Mouse (Mus musculus): ENCODE results near the gene Wtip. TPM values are rescaled to one million over a fixed set of nuclear protein-coding genes. Genes with fewer than 3 reads are reported as not detected.
"Not testable (repeated sequence)": the region's sequence is repeated elsewhere in the genome, so short reads cannot be mapped to it uniquely, and the experiment has no call there.

The Wtip gene
- total RNA-seq (2021): 10 to 100 TPM; 22.5 to 26.0 TPM

GRCm38 (mm10) chr7:34133117-34133762 lies at the start of gene Wtip:
Gene Wtip, minus strand, starts transcription at chr7:34133268.
- peak; percentile 86 to 88 for DNase-seq
- intact Hi-C loops (cut with DNase I): no loop called here

- intact Hi-C loops (cut with DNase I); DNase-seq: not testable (repeated sequence)
Observed at GRCm38 (mm10) chr7:34176241-34176640, 43.2 kb upstream of the Wtip start.

GRCm38 (mm10) chr7:34172251-34172650 lies 39.2 kb upstream of the Wtip start:
- DNase-seq: no peak
- intact Hi-C loops (cut with DNase I): no loop called here

GRCm38 (mm10) chr7:34169454-34169853 lies 36.4 kb upstream of the Wtip start, which contains the start of gene Uba2:
Gene Uba2, minus strand, starts transcription at chr7:34169599.
- intact Hi-C loops (cut with DNase I): no loop called here
- DNase-seq: no peak

- DNase-seq: peak; percentile 94 to 96
- intact Hi-C loops (cut with DNase I): no loop called here
Observed at GRCm38 (mm10) chr7:34168470-34169251, 35.6 kb upstream of the Wtip start.

- intact Hi-C loops (cut with DNase I): no loop called here
- DNase-seq: no peak
Observed at GRCm38 (mm10) chr7:34167766-34168469, 34.9 kb upstream of the Wtip start.

GRCm38 (mm10) chr7:34166850-34167249 lies 33.8 kb upstream of the Wtip start:
- DNase-seq: peak in 1 of 2 experiments; percentile 28
- intact Hi-C loops (cut with DNase I): no loop called here

- DNase-seq: no peak
- intact Hi-C loops (cut with DNase I): loop anchor here (1.0 kb wide), 1 partner anchor 13 kb away; no protein-coding TSS in a partner anchor
Observed at GRCm38 (mm10) chr7:34165999-34166398, 32.9 kb upstream of the Wtip start.

GRCm38 (mm10) chr7:34164671-34165070 lies 31.6 kb upstream of the Wtip start:
- intact Hi-C loops (cut with DNase I): loop anchor here (1.0 kb wide), 1 partner anchor 11 kb away; no protein-coding TSS in a partner anchor
- no peak for DNase-seq

- intact Hi-C loops (cut with DNase I): no loop called here
- DNase-seq: no peak
Observed at GRCm38 (mm10) chr7:34159167-34159566, 26.1 kb upstream of the Wtip start.

- intact Hi-C loops (cut with DNase I): no loop called here
- no peak for DNase-seq
Observed at GRCm38 (mm10) chr7:34157994-34158393, 24.9 kb upstream of the Wtip start.

GRCm38 (mm10) chr7:34147193-34147592 lies 14.1 kb upstream of the Wtip start:
- DNase-seq: no peak
- intact Hi-C loops (cut with DNase I): no loop called here

- intact Hi-C loops (cut with DNase I): no loop called here
- no peak for DNase-seq
Observed at GRCm38 (mm10) chr7:34141123-34141522, 8.1 kb upstream of the Wtip start.

- intact Hi-C loops (cut with DNase I): no loop called here
- DNase-seq: no peak
Observed at GRCm38 (mm10) chr7:34139493-34139892, 6.4 kb upstream of the Wtip start.

GRCm38 (mm10) chr7:34134336-34134735 lies 1.3 kb upstream of the Wtip start:
- intact Hi-C loops (cut with DNase I): no loop called here
- no peak for DNase-seq

GRCm38 (mm10) chr7:34132355-34133079 lies 551 bp downstream of the Wtip start:
- peak in 1 of 2 experiments; percentile 50 for DNase-seq
- intact Hi-C loops (cut with DNase I): no loop called here

GRCm38 (mm10) chr7:34131959-34132354 lies 1.1 kb downstream of the Wtip start:
- intact Hi-C loops (cut with DNase I): no loop called here

GRCm38 (mm10) chr7:34131118-34131517 lies 1.9 kb downstream of the Wtip start:
- DNase-seq: peak in 1 of 2 experiments; percentile 9
- intact Hi-C loops (cut with DNase I): no loop called here

More at GRCm38 (mm10) chr7:34131959-34132354, 1.1 kb downstream of the Wtip start:
- no peak for DNase-seq

- DNase-seq: no peak
- intact Hi-C loops (cut with DNase I): loop anchor here (10.0 kb wide), 1 partner anchor 141 kb away; no protein-coding TSS in a partner anchor
Observed at GRCm38 (mm10) chr7:34126291-34126690, 6.8 kb downstream of the Wtip start.

- intact Hi-C loops (cut with DNase I): loop anchor here (10.0 kb wide), 1 partner anchor 141 kb away; no protein-coding TSS in a partner anchor
- no peak for DNase-seq
Observed at GRCm38 (mm10) chr7:34125346-34125745, 7.7 kb downstream of the Wtip start.
